Mouse (Mus musculus) heart, embryonic 11.5 days (tissue): Measurements from ENCODE around the gene Arhgef6. TPM values are rescaled to one million over a fixed set of nuclear protein-coding genes. Genes with fewer than 3 reads are reported as not detected.

ENCODE experiments used
- ATAC-seq: fragments of 200-750 bp; cut with Nextera tagmentation; replicated peaks from 2 replicates; pipeline ENCODE4 v1.8.0; 2017; ENCODE audit warnings: moderate library complexity; ENCODE audit not compliant: insufficient number of reproducible peaks, low FRiP score, low TSS enrichment
- H3K27ac ChIP-seq: fragments of 300-500 bp; sonication (generic); 2 replicates; pipeline ENCODE4 v1.5.1; 2014; ENCODE audit warnings: mild to moderate bottlenecking, low read depth, low read length
- H3K27me3 ChIP-seq: fragments of 300-500 bp; sonication (generic); 2 replicates; pipeline ENCODE4 v1.6.1; 2014; ENCODE audit warnings: mild to moderate bottlenecking, low read length, mixed read lengths; ENCODE audit not compliant: control insufficient read depth, insufficient read depth
- H3K36me3 ChIP-seq: fragments of 300-500 bp; sonication (generic); 2 replicates; pipeline ENCODE4 v1.6.1; 2014; ENCODE audit warnings: mild to moderate bottlenecking, low read length, moderate library complexity, mixed read lengths; ENCODE audit not compliant: control insufficient read depth, insufficient read depth
- H3K4me1 ChIP-seq: fragments of 300-500 bp; sonication (generic); 2 replicates; pipeline ENCODE4 v1.6.1; 2014; ENCODE audit warnings: low read length; ENCODE audit not compliant: control insufficient read depth, insufficient read depth
- H3K4me2 ChIP-seq: fragments of 300-500 bp; sonication (generic); 2 replicates; pipeline ENCODE4 v1.6.1; 2014; ENCODE audit warnings: mild to moderate bottlenecking, moderate library complexity
- H3K4me3 ChIP-seq: fragments of 300-500 bp; sonication (generic); 2 replicates; pipeline ENCODE4 v1.5.1; 2014; ENCODE audit warnings: low read depth, low read length
- H3K9ac ChIP-seq: fragments of 300-500 bp; sonication (generic); 2 replicates; pipeline ENCODE4 v1.6.1; 2014; ENCODE audit warnings: mild to moderate bottlenecking, low read depth, low read length, moderate library complexity
- H3K9me3 ChIP-seq: fragments of 300-500 bp; sonication (generic); replicated peaks from 2 replicates; pipeline ENCODE4 v1.6.1; 2016; ENCODE audit warnings: low read length; ENCODE audit not compliant: control insufficient read depth
- WGBS: fragments of 180-500 bp; shearing (Covaris S2); extraction: QIAGEN DNeasy Blood & Tissue Kit; methylation state at CpG from one replicate; pipeline ENCODE4 v1.1.7; 2014; ENCODE audit not compliant: insufficient replicate concordance; 5-methylcytosine and 5-hydroxymethylcytosine counted together
- polyA plus RNA-seq: library from polyadenylated mRNA; unstranded; fragments of >200 nt; fragmentation: Nextera tagmentation; extraction: Ambion mirVana; gene quantifications from 2 replicates; pipeline ENCODE4 v1.2.1, GENCODE M21; 2014

Gene Arhgef6
- polyA plus RNA-seq, 1 experiment from 2014 or later: 26.5 TPM

GRCm38 (mm10) chrX:57359316-57359715 is 20.8 kb upstream of the Arhgef6 start:
- H3K4me3 ChIP-seq: no peak overlapping the region

DNA sequence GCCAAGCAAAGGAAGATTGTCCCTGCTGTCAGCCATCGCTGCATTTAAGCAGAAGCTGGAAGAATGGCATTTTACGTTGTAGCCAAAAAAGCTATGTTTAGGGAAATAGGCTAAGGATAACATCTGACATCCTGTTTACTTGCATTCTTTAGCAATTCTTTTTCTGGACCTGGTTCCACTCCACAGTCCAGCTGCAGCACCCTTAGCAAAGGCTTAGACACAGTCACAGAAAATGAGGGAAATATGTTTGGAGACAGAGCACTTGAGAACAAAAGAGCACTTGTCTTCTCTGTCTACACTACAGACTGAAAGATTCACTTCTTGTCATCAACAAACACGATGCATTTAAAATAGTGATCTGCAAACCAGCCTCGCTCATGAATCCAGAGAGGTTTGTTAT is 691 bp upstream of the Arhgef6 start:
- no peaks in the 10 kb centered on the region for H3K36me3 ChIP-seq
- no peaks in the 10 kb centered on the region for H3K9me3 ChIP-seq
- H3K9ac ChIP-seq: no peak overlapping the region
- H3K4me3 ChIP-seq: no peak overlapping the region
- WGBS: 60% methylated on average over 4 of the region's 4 CpGs
- no peaks in the 10 kb centered on the region for H3K4me1 ChIP-seq
- no peak overlapping the region for H3K27ac ChIP-seq
- H3K27me3 ChIP-seq: no peaks in the 10 kb centered on the region; the same call in 1 of the 2 replicates
- no peak for ATAC-seq
- no peak overlapping the region for H3K4me2 ChIP-seq

More at GRCm38 (mm10) chrX:57359316-57359715, 20.8 kb upstream of the Arhgef6 start:
- Histone ChIP-seq H3K4me1 (no peaks in the 10 kb centered on the region), H3K4me2 (no peak overlapping the region), H3K9ac (no peak overlapping the region), H3K27me3 (no peaks in the 10 kb centered on the region), H3K36me3 (no peaks in the 10 kb centered on the region), H3K27ac (no peak overlapping the region), H3K9me3 (no peaks in the 10 kb centered on the region)
- ATAC-seq: no peak
- 52% methylated on average over 1 of the region's 1 CpGs for WGBS

- Histone ChIP-seq H3K4me3 (no peak overlapping the region), H3K9ac (no peak overlapping the region), H3K4me1 (no peaks in the 10 kb centered on the region), H3K9me3 (no peaks in the 10 kb centered on the region), H3K4me2 (no peak overlapping the region), H3K36me3 (no peaks in the 10 kb centered on the region), H3K27ac (no peak overlapping the region), H3K27me3 (no peaks in the 10 kb centered on the region; the same call in 1 of the 2 replicates)
- ATAC-seq: no peak
Measured at GRCm38 (mm10) chrX:57337582-57337981, 947 bp downstream of the Arhgef6 start.

DNA sequence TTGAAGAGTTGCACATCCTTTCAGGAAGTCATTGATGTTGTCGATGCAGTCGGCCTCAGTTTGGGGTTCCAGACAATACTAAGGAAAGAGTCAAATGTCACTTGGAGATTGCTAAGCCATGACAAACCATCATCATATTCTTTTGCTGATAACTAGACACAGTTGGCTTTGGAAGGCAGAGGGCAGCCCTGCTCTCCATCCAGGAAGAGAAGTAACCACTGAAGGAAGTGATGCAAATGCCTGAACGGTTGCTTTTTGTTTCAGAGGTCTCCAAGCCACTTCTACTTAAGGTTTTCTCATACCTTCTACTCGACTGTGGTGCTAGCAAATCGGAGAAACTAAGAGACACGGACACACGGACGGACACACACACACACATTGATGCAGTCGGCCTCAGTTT is 1.6 kb downstream of the Arhgef6 start:
- Histone ChIP-seq H3K9ac (no peak overlapping the region), H3K36me3 (no peaks in the 10 kb centered on the region), H3K9me3 (no peaks in the 10 kb centered on the region), H3K4me1 (no peaks in the 10 kb centered on the region), H3K4me2 (no peak overlapping the region), H3K27me3 (no peaks in the 10 kb centered on the region; the same call in 1 of the 2 replicates), H3K4me3 (no peak overlapping the region), H3K27ac (no peak overlapping the region)
- ATAC-seq: no peak
- 79% methylated on average over 9 of the region's 9 CpGs for WGBS

DNA sequence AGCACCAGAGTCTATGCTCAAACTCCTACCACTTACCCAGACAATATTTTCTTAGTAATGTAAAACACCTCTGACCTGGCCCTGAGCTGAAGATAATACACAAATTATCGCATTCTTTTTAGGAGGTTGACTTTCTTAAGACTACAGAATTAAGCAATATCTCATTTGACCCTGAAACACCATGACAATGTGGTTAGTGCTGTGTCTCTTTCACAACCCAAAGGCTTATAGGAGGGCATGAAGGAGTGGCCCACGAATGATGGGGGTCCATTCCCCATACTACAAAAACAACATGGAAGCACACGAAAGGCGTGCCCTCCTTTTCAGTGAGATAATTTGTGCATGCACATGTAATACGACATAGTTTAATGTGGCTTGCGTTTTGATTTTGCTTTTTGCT is 3.2 kb downstream of the Arhgef6 start:
- Histone ChIP-seq H3K9ac (no peak overlapping the region), H3K4me2 (no peak overlapping the region), H3K4me3 (no peak overlapping the region), H3K9me3 (no peaks in the 10 kb centered on the region), H3K4me1 (no peaks in the 10 kb centered on the region), H3K27ac (no peak overlapping the region), H3K36me3 (no peaks in the 10 kb centered on the region), H3K27me3 (no peaks in the 10 kb centered on the region; the same call in 1 of the 2 replicates)
- WGBS: 82% methylated on average over 6 of the region's 6 CpGs
- ATAC-seq: no peak

DNA sequence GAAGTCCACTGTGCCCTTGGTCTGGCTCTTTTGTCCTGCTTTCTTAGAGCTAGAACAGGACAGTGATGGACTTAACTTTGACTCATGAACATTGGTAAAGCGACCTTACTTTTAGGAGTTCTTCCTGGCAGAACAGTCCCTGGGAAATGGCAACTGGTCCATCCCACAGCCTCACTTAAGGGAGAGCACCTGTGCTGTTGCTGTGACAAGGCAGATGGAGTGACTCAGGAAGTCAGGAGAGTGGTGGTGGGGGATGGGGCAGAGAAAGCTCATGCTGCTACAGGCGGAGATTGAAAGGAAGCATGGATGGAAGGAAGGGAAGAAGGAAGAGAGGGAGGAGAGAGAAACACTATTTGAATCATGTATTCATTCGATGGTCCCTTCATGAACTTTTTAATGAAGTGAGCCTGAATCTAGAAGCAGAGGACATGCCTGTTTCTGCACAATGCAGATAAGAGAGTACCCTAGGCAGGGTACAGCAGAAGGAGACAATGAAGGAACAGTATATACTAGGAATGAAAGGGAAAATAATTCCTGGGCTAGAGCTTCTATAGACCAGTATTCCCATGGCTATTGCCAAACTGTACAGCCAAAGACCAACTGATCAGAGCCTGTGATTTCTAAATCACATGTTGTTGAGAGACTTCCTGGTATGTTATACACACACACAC is 10.7 kb downstream of the Arhgef6 start:
- H3K36me3 ChIP-seq: no peaks in the 10 kb centered on the region
- no peak overlapping the region for H3K4me2 ChIP-seq
- H3K4me3 ChIP-seq: no peak overlapping the region
- H3K27ac ChIP-seq: no peak overlapping the region
- no peaks in the 10 kb centered on the region for H3K9me3 ChIP-seq
- 59% methylated on average over 3 of the region's 3 CpGs for WGBS
- no peaks in the 10 kb centered on the region for H3K4me1 ChIP-seq
- no peak overlapping the region for H3K9ac ChIP-seq
- peaks cover 5% of the 10 kb centered on the region; the same call in 1 of the 2 replicates for H3K27me3 ChIP-seq
- ATAC-seq: no peak

DNA sequence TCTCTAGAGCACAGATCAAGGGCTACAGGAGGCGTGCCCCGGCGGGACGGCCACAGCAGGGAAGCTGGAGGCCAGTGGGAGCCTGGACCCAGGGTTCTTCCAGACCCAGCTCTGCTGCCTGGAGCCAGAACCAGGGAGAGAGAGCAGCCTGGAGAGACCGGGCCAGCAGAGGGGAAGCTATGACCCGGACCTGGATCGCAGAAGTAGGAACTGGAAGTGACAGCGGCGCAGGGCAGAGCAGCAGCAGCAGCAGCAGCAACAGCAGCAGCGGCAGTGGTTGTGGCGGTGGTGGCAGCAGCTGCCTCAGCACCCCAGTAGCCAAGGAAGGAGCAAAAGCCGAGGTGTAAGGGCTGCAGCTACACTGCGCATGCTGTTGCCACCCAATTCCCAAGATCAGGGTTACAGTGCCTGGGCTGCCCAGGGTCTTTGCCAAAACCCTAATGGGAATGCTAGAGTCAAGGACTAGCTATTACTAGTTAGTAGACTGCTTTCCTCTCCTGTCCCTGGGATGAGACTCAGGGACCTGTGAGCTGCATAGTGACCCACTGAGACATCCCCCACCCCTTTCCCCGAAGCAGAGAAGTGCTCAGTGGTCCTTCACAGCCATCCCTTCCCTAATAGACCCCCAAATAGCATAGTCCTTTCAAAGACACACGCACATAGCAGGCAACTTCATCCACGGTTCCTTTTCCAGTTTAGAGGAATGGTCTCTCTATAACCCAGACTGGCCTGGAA is 11.9 kb downstream of the Arhgef6 start:
- no peaks in the 10 kb centered on the region for H3K4me1 ChIP-seq
- H3K36me3 ChIP-seq: no peaks in the 10 kb centered on the region
- peak overlapping the region; percentile 69; the same call in 1 of the 2 replicates for H3K9ac ChIP-seq
- peaks cover 5% of the 10 kb centered on the region; the same call in 1 of the 2 replicates for H3K27me3 ChIP-seq
- WGBS: 29% methylated on average over 16 of the region's 16 CpGs
- H3K27ac ChIP-seq: no peak overlapping the region; the same call in 1 of the 2 replicates
- no peak; the same call in 1 of the 2 replicates for ATAC-seq
- peak overlapping the region; percentile 54 for H3K4me3 ChIP-seq
- peak overlapping the region; percentile 76 for H3K4me2 ChIP-seq
- H3K9me3 ChIP-seq: no peaks in the 10 kb centered on the region

DNA sequence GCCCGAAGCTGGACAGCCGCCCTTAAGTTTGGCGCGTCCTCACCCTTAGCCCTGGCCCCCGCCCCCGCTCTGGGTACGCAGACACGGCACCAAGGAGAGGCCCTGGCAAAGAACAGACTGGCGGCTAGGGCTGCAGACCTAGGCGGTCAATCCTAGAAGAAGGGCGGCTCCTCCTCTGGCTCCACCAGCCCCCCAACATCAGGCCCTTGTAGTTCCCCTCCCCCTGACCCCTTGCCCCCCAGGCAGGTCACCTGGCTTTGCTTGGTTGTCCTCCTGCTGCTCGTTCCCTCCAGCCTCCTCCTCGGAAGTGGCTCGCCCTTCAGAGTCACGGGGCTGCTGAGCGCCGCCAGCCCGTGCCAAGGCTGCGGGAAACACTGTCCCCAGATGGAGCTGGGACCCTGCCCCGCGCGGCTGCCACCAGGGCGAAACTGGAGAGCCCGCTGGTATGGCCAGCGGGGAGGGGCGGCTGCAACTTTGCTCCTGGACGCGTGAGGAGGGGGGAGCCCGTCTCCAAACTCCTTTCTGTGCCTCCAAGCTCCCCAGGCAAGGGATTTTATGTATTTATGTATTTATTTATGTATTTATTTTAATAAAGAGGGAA is 12.6 kb downstream of the Arhgef6 start:
- ATAC-seq: 0 out of 2 replicates have a peak, but pooled peaks have one; percentile 57
- 14% methylated on average over 28 of the region's 29 CpGs for WGBS
- H3K4me3 ChIP-seq: peak overlapping the region; percentile 54
- peak overlapping the region; percentile 76 for H3K4me2 ChIP-seq
- peaks cover 5% of the 10 kb centered on the region; the same call in 1 of the 2 replicates for H3K27me3 ChIP-seq
- peak overlapping the region; percentile 69 for H3K9ac ChIP-seq
- no peaks in the 10 kb centered on the region for H3K9me3 ChIP-seq
- no peaks in the 10 kb centered on the region for H3K4me1 ChIP-seq
- H3K27ac ChIP-seq: 0 out of 2 replicates have a peak overlapping the region, but pooled peaks have one; percentile 10
- H3K36me3 ChIP-seq: no peaks in the 10 kb centered on the region
